Mouse (Mus musculus) ES-Bruce4 (cell line): ENCODE measurements at regions not wholly inside any gene's neighbourhood (a gene's known extent, or its start where the extent isn't known, plus 50 kb on each side); places are given as distances from the start of the nearest gene placed in this dataset.

Source experiments
- CTCF ChIP-seq: IDR thresholded peaks from one replicate; pipeline ENCODE4 v1.8.1; 2011; ENCODE audit warnings: low read depth, low read length
- EP300 ChIP-seq: IDR thresholded peaks from 2 replicates; pipeline ENCODE4 v1.6.1; 2011; ENCODE audit warnings: low read depth, low read length; ENCODE audit not compliant: insufficient read depth

GRCm38 (mm10) chr7:116674199-116675019, 170.2 kb downstream of the Nucb2 start:
- TF ChIP-seq CTCF (no peak), EP300 (no peak)
